Mouse (Mus musculus) hindbrain, embryonic 15.5 days (tissue): ENCODE measurements around the gene Vps16. TPM values are rescaled to one million over a fixed set of nuclear protein-coding genes. Genes with fewer than 3 reads are reported as not detected.

Experiments used
- ATAC-seq: fragments of 200-750 bp; cut with Nextera tagmentation; 2 replicates; pipeline ENCODE4 v1.8.0; 2017; ENCODE audit warnings: low read depth, moderate number of reproducible peaks, moderate TSS enrichment; ENCODE audit not compliant: low FRiP score
- H3K27ac ChIP-seq: fragments of 300-500 bp; sonication (generic); replicated peaks from 2 replicates; pipeline ENCODE4 v1.5.1; 2015; ENCODE audit warnings: mild to moderate bottlenecking, inconsistent platforms
- H3K27me3 ChIP-seq: fragments of 300-500 bp; sonication (generic); 2 replicates; pipeline ENCODE4 v1.6.1; 2015; ENCODE audit warnings: control low read depth, inconsistent platforms
- H3K36me3 ChIP-seq: fragments of 300-500 bp; sonication (generic); 2 replicates; pipeline ENCODE4 v1.6.1; 2015; ENCODE audit warnings: control low read depth, inconsistent platforms
- H3K4me1 ChIP-seq: fragments of 300-500 bp; sonication (generic); replicated peaks from 2 replicates; pipeline ENCODE4 v1.6.1; 2015; ENCODE audit warnings: control low read depth, inconsistent platforms
- H3K4me2 ChIP-seq: fragments of 300-500 bp; sonication (generic); 2 replicates; pipeline ENCODE4 v1.6.1; 2015; ENCODE audit warnings: moderate library complexity, mild to moderate bottlenecking, inconsistent platforms
- H3K4me3 ChIP-seq: fragments of 300-500 bp; sonication (generic); 2 replicates; pipeline ENCODE4 v1.5.1; 2015; ENCODE audit warnings: mild to moderate bottlenecking, inconsistent platforms
- H3K9ac ChIP-seq: fragments of 300-500 bp; sonication (generic); 2 replicates; pipeline ENCODE4 v1.6.1; 2015; ENCODE audit warnings: inconsistent platforms
- H3K9me3 ChIP-seq: fragments of 300-500 bp; sonication (generic); 2 replicates; pipeline ENCODE4 v1.6.1; 2016; ENCODE audit warnings: control low read depth, inconsistent platforms
- WGBS: fragments of 180-500 bp; shearing (Covaris S2); methylation state at CpG from one replicate; pipeline ENCODE4 v1.1.7; 2015; 5-methylcytosine and 5-hydroxymethylcytosine counted together
- polyA plus RNA-seq: library from polyadenylated mRNA; unstranded; fragments of >200 nt; fragmentation: Nextera tagmentation; extraction: Ambion mirVana; gene quantifications from 2 replicates; pipeline ENCODE4 v1.2.1, GENCODE M21; 2015

Vps16 gene
- polyA plus RNA-seq, 1 experiment from 2014 or later = 105 TPM

DNA sequence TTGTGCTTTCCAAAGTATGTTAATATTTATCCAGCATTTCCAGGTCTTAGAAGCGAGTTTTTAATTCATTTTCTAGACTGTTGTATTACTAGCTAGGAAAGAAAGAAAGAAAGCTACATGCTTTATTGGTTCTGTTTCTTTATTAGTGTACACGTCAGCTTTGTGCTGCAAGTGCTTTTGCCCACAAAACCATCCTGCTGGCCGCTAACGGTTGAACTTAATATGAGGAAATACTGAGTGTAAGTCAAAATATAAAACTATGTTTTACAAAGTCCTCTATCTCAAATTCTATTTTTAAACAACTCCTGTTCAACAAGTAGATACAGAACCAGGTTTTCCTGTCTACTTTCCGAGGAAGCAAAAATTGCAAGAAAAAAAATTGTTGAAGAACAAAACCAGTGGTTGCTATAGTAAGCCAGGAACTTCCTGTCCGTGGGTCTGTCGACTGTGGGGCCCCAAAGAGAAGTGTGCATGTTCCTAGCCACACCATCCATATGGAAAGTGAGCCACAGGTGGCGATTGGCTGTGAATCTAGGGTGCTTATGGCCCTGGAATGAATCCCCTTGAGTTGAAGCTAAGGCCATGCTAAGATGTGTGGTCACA is 48.9 kb downstream of the Vps16 start:
- no peak overlapping the region for H3K27ac ChIP-seq
- H3K27me3 ChIP-seq = no peaks in the 10 kb centered on the region
- no peak for ATAC-seq
- H3K4me3 ChIP-seq = no peak overlapping the region
- no peak overlapping the region for H3K9ac ChIP-seq
- peaks cover 21% of the 10 kb centered on the region; the same call in 1 of the 2 replicates for H3K4me1 ChIP-seq
- H3K36me3 ChIP-seq = no peaks in the 10 kb centered on the region
- whole genome bisulfite sequencing = 79% methylated on average over 8 of the region's 8 CpGs
- no peak overlapping the region for H3K4me2 ChIP-seq
- H3K9me3 ChIP-seq = no peaks in the 10 kb centered on the region

DNA sequence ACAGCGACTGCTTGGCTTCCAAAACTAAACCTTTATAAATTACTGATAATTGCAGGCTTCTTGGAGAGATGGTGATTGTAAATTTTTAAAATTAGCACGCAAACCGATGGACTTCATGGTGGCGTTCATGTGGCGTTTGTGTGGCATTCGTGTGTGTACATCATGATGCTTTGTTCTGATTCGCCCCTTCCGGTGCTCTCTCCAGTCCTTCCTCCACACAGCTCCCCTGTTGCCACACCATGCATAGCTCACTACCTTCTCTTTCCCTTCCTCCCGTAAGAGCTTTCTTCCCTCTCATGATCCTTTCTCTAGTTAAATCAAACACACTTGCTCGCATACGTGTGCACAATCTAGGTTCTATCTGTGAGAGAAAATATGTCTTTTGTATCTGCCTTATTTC is 51.6 kb downstream of the Vps16 start:
- WGBS = 92% methylated on average over 11 of the region's 11 CpGs
- Histone ChIP-seq H3K4me2 (no peak overlapping the region), H3K27ac (no peak overlapping the region), H3K36me3 (no peaks in the 10 kb centered on the region), H3K4me3 (no peak overlapping the region), H3K27me3 (no peaks in the 10 kb centered on the region), H3K4me1 (no peaks in the 10 kb centered on the region), H3K9me3 (no peaks in the 10 kb centered on the region), H3K9ac (no peak overlapping the region)
- no peak for ATAC-seq

DNA sequence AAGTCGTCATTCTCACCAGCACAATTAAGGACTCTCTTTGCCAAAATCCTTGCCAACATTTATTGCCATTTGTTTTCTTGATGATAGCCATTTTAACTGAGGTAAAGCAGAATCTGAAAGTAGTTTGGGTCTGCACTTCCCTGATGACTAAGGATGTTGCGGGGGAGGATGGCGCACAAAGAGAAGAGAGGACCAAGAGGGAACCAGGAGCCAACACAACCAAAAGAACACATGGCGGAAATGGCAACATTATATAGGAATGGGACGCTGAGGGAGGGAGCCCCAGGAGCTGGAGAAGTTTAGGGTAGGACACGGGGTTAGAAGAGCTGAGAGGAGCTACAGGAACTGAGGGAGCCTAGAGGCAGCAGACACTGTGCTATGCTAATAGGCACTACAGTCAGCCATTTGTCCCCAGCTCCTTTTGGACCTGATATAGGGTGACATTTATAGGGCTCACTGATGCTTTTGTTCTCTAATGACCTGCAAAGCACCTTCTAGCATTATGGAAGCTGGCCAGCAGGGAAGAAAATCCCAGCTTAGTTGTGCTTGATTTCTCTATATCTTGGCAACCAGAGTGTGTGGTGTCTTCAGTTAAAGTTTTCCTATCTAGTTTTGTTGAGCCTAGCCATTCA is 52.6 kb downstream of the Vps16 start:
- 84% methylated on average over 6 of the region's 6 CpGs for WGBS
- H3K27me3 ChIP-seq = no peaks in the 10 kb centered on the region
- H3K4me3 ChIP-seq = no peak overlapping the region
- H3K4me1 ChIP-seq = no peaks in the 10 kb centered on the region
- H3K9me3 ChIP-seq = no peaks in the 10 kb centered on the region
- H3K4me2 ChIP-seq = no peak overlapping the region
- ATAC-seq = no peak
- H3K9ac ChIP-seq = no peak overlapping the region
- H3K36me3 ChIP-seq = no peaks in the 10 kb centered on the region
- H3K27ac ChIP-seq = no peak overlapping the region

- Histone ChIP-seq H3K4me2 (no peak overlapping the region), H3K9me3 (no peaks in the 10 kb centered on the region), H3K27ac (no peak overlapping the region), H3K4me3 (no peak overlapping the region), H3K9ac (no peak overlapping the region), H3K36me3 (no peaks in the 10 kb centered on the region), H3K4me1 (peaks cover 7% of the 10 kb centered on the region; the same call in 1 of the 2 replicates), H3K27me3 (no peaks in the 10 kb centered on the region)
- WGBS = 93% methylated on average over 4 of the region's 4 CpGs
- ATAC-seq = no peak
These were observed 58.0 kb downstream of the Vps16 start for GRCm38 (mm10) chr2:130482177-130482576.

DNA sequence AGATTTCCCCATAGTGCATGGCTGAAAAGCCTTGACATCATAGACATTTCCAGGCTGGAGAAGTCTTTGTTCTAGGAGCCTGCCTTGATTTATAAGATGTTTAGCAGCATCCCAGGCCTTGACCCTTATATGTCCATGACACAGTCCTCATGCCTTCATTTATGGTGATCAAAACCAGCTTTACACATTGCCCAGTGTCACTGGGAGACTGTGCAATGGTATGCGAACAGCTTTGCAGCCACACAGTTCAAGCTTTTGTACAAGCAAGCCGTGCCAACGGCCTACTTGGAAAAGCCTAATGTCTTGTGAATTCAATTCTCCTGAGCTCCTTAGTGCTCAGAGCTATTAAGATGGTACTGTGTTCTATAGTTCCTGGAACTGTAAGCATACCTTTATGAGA is 58.6 kb downstream of the Vps16 start:
- Histone ChIP-seq H3K4me3 (no peak overlapping the region), H3K36me3 (no peaks in the 10 kb centered on the region), H3K4me2 (no peak overlapping the region), H3K27me3 (no peaks in the 10 kb centered on the region), H3K9me3 (no peaks in the 10 kb centered on the region), H3K27ac (no peak overlapping the region), H3K9ac (no peak overlapping the region), H3K4me1 (peaks cover 7% of the 10 kb centered on the region; the same call in 1 of the 2 replicates)
- peak; percentile 59; the same call in 1 of the 2 replicates for ATAC-seq
- WGBS = 42% methylated on average over 3 of the region's 3 CpGs

DNA sequence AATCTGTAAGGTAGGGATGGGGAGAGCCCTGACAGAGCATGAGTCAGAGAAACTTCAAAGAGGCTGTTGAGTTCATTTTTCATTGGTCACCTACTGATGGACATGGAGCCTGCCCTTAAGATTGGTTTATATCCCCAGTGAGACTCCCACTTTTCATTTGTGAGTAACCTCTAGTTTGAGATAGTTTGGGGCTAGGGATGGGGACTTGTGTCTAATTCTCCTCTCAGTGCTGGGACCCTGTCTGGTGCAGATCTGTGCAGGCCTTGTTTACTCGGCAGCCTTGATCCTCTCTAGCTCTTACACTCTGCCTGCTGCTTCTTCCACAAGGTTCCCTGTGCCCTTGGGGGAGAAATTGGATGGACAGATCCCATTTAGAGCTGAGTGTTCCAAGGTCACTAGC is 60.1 kb downstream of the Vps16 start:
- WGBS = 100% methylated on average over 1 of the region's 1 CpGs
- no peak for ATAC-seq
- no peak overlapping the region for H3K4me2 ChIP-seq
- H3K27ac ChIP-seq = no peak overlapping the region
- H3K4me3 ChIP-seq = no peak overlapping the region
- peaks cover 7% of the 10 kb centered on the region; the same call in 1 of the 2 replicates for H3K4me1 ChIP-seq
- no peaks in the 10 kb centered on the region for H3K9me3 ChIP-seq
- H3K9ac ChIP-seq = no peak overlapping the region
- no peaks in the 10 kb centered on the region for H3K27me3 ChIP-seq
- H3K36me3 ChIP-seq = no peaks in the 10 kb centered on the region

DNA sequence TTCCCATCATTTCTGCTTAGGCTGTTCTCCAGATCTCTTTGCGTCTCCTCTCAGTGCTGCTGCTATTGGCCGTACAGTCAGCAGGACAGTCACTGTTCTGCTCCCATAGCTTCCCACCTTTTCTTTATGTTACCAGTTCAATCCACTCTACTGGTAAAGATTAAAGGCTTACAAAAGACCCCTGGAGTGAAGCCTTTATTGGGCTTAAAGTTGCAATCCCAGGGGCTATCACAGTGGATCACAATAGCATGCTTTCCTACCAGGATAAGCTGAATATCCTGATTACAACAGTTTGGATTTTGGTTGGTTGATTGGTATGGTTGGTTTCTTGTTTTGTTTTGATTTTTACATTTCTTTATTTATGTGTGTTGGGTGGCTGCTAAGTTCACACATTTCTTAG is 63.9 kb downstream of the Vps16 start:
- Histone ChIP-seq H3K9ac (no peak overlapping the region), H3K27me3 (no peaks in the 10 kb centered on the region), H3K4me1 (peaks cover 7% of the 10 kb centered on the region), H3K4me2 (no peak overlapping the region), H3K36me3 (no peaks in the 10 kb centered on the region), H3K4me3 (no peak overlapping the region), H3K9me3 (no peaks in the 10 kb centered on the region), H3K27ac (no peak overlapping the region)
- 71% methylated on average over 2 of the region's 2 CpGs for WGBS
- ATAC-seq = no peak

GRCm38 (mm10) chr2:130488600-130488999 is 64.5 kb downstream of the Vps16 start:
- H3K36me3 ChIP-seq = no peaks in the 10 kb centered on the region
- H3K4me1 ChIP-seq = peaks cover 7% of the 10 kb centered on the region
- no peaks in the 10 kb centered on the region for H3K9me3 ChIP-seq
- 92% methylated on average over 4 of the region's 4 CpGs for WGBS
- H3K9ac ChIP-seq = no peak overlapping the region
- no peaks in the 10 kb centered on the region for H3K27me3 ChIP-seq
- H3K27ac ChIP-seq = no peak overlapping the region
- no peak overlapping the region for H3K4me2 ChIP-seq
- H3K4me3 ChIP-seq = no peak overlapping the region
- ATAC-seq = no peak

- no peak for ATAC-seq
These were observed 67.0 kb downstream of the Vps16 start for GRCm38 (mm10) chr2:130491162-130491561.

DNA sequence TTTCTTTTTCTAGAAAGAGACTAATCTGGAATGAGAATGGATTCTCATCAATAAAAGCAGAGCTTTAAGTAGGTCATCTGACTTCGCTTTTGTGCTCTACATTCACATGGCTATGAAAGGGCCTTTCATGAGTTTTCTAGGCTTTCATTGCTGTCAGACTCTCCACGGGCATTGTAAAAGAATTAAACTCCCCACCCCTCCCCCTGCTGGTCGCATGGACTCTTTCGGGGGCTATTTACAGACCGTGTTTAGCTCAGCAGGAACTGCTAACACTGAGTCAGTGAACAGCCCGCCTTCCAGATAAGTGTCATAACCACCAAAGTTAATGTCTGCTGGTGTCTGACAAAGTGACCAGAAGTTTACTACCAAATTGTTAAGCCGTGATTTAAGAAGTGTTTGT is 67.4 kb downstream of the Vps16 start:
- Histone ChIP-seq H3K36me3 (no peaks in the 10 kb centered on the region), H3K4me2 (no peak overlapping the region), H3K27me3 (no peaks in the 10 kb centered on the region), H3K4me3 (no peak overlapping the region), H3K4me1 (peaks cover 22% of the 10 kb centered on the region), H3K9ac (no peak overlapping the region), H3K9me3 (no peaks in the 10 kb centered on the region), H3K27ac (peak overlapping the region; percentile 76)
- 5% methylated on average over 7 of the region's 7 CpGs for WGBS
- ATAC-seq = peak; percentile 70

More at GRCm38 (mm10) chr2:130491162-130491561, 67.0 kb downstream of the Vps16 start:
- Histone ChIP-seq H3K36me3 (no peaks in the 10 kb centered on the region), H3K4me1 (peaks cover 20% of the 10 kb centered on the region), H3K9ac (no peak overlapping the region), H3K4me3 (no peak overlapping the region), H3K4me2 (no peak overlapping the region), H3K27me3 (no peaks in the 10 kb centered on the region), H3K9me3 (no peaks in the 10 kb centered on the region), H3K27ac (peak overlapping the region; percentile 76)
- WGBS = 11% methylated on average over 4 of the region's 4 CpGs
